Mouse (Mus musculus) brain, adult 2 months (tissue): ENCODE results near the gene Mtfr2.

ENCODE experiments used
- DNase-seq: peaks from one replicate; pipeline ENCODE4 v3.0.0; 2011; ENCODE audit warnings: low read depth, low spot score

The Mtfr2 gene

GRCm38 (mm10) chr10:20347285-20348214, at the start of gene Mtfr2:
Mtfr2 (plus strand) TSS chr10:20347770.
- peak; percentile 95 for DNase-seq

DNA sequence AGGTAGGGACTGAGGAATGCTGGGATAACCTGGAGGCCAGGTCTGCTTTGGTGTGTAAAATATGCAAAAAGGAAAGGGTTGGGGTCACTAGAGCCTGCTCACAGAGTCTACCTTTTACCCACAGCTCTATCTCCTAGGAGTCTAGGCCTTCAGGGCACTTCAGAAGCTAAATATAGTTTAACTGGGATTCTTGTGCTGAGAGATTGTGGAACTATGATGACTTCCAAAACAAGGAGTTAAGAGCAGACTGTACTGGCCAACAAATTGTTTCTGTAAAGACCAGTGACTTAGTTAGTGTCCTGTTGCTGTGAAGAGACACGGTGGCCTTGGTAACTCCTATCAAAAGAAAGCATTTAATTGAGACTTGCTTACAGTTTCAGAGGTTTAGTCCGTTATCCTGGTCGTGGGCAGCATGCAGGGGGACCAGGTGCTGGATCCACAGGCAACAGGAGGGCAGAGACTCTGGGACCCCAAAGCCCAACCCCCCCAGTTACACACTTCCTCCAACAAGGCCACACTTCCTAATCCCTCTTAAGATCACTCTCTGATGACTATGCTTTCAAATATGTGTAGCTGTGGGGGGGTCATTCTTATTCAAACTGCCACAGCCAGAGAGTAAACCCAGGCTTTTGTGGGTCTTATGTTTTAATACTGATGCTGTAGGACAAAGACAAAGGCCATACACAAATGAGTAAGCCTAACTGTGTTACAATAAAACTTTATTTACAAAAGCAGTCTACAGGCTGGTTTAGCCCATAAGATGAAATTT, 49.2 kb upstream of the Mtfr2 start:
- no peak for DNase-seq

- DNase-seq, result no peak
Observed at GRCm38 (mm10) chr10:20299114-20299513, 48.5 kb upstream of the Mtfr2 start.

DNA sequence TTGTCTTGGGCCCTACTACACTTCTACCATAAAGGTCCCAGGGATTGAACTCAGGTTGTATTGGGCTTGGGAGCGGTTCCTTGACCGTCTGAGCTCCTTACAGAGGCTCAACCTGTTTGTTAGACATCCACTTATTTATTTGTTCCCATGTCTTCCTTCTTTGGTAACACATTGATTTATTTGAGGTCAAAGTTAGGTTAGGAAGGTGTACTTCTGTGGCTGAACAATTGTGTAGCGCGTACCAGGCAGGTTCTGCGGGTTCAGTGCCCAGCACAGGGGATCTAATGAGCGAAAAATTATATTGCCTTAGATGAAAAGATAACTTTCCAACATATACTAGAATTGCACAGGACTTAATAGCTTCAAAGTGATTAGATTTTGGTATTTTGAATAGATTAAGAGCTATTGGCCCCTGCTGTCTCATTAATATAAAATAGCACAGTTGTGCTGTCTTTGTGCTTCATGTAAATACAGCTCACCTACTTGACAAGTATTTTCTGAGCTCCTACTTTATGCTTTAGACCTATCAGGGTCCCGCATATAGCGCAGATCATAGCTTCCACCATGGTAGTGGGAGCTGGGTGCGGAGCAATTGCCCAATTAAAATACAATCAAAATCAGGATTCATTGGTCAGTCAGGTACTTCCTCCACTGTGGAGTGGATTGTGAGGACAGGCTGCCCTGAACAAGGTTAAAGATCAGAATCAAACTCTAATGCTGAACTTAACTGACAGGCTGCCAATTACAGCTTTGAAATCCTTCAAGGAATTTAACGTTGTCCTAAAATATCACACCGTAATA, 36.4 kb upstream of the Mtfr2 start:
- no peak for DNase-seq

DNA sequence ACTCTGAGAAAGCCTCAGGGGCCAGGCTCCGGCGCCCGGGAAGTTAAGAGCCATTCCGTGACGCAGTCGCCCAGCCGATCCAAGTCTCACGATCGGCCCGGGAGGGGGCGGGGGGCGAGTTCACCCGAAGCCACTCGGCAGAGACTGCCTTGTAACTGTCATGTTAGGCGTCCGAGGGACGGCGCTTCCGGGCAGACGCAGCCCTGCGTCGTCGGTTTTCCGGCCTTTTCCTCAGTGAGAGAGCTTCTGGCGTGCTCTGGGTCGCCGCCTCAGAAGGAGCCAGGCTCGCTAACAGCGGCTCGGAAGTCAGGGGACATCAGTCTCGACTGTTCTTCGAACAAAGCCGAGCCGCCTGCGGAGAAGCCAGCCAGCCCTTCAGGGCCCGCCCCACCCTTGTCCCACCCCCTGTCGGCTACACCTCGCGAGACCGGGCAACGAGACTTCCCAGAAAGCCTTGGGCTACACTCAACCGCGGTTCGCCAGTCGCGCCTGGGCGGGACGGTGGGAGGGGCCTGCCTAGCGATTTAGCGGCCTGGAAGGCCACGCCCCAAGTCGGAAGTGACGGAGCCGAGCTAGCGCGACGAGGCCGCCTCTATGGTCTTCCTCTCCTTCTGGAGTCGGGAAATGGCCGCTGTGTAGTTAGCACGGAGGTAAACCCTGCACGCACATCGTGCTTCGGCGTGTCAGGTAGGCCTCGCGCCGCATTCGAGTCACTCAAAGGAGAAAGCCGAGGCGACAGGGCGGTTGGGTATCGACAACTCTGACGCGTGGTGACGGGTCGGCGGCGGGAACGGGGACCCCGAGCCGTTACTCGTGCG, 35.4 kb upstream of the Mtfr2 start, which contains the start of gene Bclaf1:
Gene Bclaf1, plus strand, starts transcription at position 552 of the 818 bp plus-strand sequence.
- DNase-seq, result peak; percentile 100

DNA sequence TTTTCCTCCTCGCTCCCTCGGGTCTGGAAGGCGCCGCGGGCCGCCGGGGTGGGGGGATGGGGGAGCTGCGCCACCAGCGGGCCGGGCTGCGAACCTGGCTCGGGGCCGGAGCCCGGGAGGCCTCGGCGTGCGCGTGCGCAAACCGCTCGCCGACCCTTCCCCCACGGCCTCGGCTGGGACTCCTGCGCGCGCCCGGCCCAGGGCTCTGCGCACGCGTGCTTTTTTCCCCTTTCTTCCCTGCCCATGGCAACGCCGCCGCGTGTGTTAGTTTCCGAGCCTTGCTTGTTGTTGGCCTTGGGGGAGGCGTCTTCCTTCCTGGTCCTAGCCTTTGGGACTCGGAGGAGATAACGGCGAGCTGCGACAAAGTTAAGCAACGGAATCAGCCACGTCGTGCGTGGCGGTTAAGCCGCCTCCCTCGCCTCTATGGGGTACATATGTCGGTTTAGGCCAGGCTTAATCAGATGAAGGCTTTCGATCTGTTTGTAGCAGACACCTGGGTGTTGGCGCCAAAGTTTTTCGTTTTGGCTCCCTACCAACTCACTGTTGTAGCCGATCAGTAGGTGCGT, 34.8 kb upstream of the Mtfr2 start:
- peak; percentile 89 for DNase-seq

DNA sequence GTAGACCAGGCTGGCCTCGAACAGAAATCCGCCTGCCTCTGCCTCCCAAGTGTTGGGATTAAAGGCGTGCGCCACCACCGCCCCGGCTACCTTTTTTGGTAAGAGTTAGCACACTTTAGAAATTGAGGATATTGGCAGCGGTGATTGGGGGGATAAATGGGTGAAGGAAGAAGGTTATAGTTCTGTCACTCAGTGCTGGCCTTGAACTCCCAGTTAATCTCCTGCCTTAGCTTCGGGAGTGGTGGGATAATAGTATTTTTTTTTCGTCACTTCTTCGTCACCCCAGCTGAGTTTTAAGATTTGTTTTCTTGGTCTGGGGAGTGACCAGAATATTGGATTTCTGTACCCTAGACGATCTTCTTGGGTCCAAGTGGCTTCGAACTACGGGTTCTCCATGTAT, 34.1 kb upstream of the Mtfr2 start:
- DNase-seq, result no peak

- DNase-seq, result no peak
Observed at GRCm38 (mm10) chr10:20313941-20314340, 33.6 kb upstream of the Mtfr2 start.

- DNase-seq, result peak; percentile 14
Observed at GRCm38 (mm10) chr10:20314797-20315196, 32.8 kb upstream of the Mtfr2 start.

DNA sequence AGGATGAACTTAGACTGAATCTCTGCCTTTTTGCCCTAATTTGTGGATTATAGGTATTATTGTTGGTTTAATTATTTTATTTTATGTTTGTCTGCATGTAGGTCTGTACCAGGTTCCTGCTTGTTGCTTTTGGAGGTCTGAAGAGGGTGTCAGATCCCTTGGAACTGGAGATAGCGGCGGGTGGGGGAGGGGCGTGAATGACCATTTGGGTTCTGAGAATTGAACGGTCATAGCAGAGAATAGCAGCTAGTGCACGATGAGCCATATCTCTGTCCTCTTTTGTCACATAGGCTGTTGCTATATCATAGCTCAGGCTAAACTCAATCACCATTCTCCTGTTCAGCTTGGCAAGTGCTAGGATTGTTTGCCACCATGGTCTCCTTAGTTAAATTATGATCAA, 30.1 kb upstream of the Mtfr2 start:
- DNase-seq, result no peak

DNA sequence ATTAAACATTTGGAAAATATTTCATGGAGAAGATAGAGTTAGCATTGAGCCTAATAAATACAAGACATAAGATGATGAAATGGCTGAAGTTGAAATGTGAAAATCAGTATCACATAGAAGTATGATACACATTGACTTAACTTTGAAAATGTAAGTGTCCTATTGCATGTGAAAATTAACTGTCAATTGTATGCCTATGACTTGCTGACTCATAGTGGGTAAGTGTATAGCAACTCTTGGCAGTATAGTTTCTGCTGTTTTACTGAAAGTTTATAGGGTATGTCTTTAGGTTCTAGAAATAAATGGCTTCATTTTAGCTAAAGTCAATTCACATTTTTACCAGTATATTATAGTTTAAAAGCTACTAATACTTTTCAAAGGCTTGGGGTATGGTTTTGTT, 21.3 kb upstream of the Mtfr2 start:
- DNase-seq, result no peak

DNA sequence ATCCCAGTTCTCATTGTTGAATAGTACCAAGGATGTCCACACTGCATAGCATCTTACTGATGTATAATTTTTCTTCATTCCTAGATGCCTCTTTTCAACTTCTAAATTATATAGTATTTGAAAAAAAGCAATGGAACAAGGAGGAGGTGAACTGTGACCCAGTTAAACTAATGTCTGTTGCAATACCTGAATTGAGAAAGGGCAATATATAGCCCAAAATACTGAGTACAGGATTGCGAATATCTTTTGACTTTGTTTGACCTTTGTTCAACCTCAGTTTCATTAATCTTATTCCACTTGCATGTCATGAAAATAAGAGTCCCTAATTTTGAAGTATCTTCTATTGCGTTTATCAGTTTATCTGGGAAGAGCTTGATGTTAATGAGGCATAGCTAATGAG, 16.3 kb upstream of the Mtfr2 start:
- DNase-seq, result no peak

- peak; percentile 13 for DNase-seq
Observed at GRCm38 (mm10) chr10:20337872-20338271, 9.7 kb upstream of the Mtfr2 start.

DNA sequence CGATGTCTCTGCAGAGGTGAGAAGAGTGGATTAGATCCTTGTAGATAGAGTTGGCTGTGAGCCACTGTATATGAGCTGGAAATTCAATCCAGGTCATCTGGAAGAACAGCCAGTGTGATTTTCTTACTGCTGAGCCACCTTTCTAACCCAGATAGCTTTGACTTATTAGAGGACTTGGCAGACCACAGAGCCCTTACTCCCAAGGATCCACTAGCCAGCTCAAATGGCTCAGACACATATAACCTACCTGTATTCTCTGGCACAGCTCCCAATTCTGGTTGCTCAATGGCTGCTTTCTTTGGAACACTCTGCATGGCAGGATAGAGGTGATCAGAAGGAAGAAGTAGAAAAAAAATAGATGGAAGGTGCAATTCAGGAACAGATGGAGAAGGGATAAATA, 1.8 kb upstream of the Mtfr2 start:
- DNase-seq, result peak; percentile 22

DNA sequence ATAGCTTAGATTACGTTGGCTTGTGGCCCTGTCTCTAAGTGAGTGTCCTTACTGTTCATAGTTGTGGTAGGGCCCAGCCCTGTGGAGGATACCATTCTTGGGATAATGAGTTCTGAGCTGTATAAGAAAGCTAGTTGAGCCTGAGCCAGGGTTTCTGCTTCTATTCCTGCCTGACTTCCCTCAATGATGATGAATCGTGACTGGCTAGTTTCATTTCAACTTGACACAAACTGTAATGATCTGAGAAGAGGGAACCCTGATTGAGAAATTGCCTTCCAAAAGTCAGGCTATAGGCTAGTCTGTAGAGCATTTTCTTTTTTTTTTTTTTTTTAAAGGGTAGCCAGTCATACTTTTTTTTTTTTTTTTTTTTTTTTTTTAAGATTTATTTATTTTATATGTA, 1.3 kb downstream of the Mtfr2 start:
- no peak for DNase-seq

- peak; percentile 69 for DNase-seq
Observed at GRCm38 (mm10) chr10:20361542-20362449, 14.2 kb downstream of the Mtfr2 start.

GRCm38 (mm10) chr10:20362450-20363118, 15.0 kb downstream of the Mtfr2 start:
- peak; percentile 36 for DNase-seq

DNA sequence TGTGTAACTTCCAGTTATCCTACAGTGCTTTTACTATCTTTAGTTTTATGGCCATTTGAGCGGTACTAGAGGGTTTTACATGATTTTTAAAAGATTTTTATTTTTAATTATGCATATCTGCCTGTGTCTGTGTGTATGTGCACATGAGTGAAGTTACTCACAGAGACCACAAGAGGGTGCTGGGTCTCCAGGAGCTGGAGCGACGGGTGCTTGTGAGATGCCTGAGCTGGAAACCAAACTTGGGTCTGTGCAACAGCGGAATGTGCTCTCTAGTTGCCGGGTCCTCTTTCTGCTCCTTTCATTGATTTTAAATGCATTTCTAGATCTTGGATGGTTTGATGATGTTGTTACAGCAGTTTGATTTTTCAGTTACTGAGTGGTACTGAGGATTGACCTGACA, 24.5 kb downstream of the Mtfr2 start:
- DNase-seq, result no peak

DNA sequence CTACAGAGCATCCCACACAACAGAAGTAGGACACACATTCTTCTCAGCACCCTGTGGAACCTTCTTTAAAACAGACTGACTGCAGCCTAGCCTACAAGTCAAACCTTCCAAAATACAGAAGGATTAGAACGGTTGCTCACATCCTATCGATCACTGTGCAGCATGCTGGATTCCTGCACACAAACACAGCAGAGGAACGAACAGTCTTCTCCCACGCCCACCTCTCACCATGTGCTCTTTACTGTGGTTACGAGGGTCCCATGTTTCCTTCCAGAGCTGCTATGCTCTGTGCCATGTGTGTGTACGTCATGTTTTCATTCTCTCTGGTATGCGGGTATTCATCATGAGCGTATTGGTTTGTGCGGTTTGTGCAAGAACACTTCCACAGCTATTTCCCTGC, 30.1 kb downstream of the Mtfr2 start:
- peak; percentile 30 for DNase-seq
